24 mouse cellular contexts compared by ENCODE assay signal in the genomic region with DNA sequence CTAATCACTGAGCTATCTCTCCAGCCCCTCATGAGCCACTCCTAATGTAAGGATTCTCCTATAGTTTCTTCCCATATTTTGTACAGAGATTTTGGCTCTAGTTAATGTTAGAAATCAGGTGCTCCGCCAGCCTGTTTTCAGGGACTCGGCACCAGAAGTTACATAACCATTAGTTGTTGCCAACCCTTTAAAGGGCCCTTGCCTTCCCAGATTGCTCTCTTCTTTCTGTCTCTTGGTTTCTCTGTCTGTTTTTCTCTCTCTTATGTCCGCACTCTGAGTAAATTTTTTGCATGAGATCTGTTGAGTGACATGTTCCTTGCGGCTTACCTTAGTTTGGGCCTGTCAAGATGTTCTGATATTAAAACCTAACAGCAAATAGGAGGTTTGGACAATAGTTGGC. TPM values are rescaled to one million over a fixed set of nuclear protein-coding genes. Genes with fewer than 3 reads are reported as not detected.
"Had no signal": no experiment of that assay in that cellular context is flagged by ENCODE, and none has a peak within 500 bp of the region (broad histone marks: within the 10 kb centered on the region; RNA-seq: fewer than 3 reads in every experiment).

No protein-coding gene starts in this region.

- H3K27me3 ChIP-seq: lung, embryonic 15.5 days; megakaryocyte, embryonic 14.5 days; midbrain, embryonic 13.5 days; midbrain, embryonic 15.5 days; neural tube, embryonic 12.5 days; stomach, embryonic 15.5 days had no signal

- ATAC-seq: lung, postnatal 0 days; midbrain, embryonic 13.5 days; midbrain, embryonic 15.5 days had no signal

- H3K9me3 ChIP-seq: lung, embryonic 15.5 days; megakaryocyte, embryonic 14.5 days; midbrain, embryonic 13.5 days; midbrain, embryonic 15.5 days; neural tube, embryonic 12.5 days; stomach, embryonic 15.5 days had no signal

- H3K9ac ChIP-seq: lung, embryonic 15.5 days; midbrain, embryonic 13.5 days; midbrain, embryonic 15.5 days; neural tube, embryonic 12.5 days; stomach, embryonic 15.5 days had no signal

- H3K4me2 ChIP-seq: lung, embryonic 15.5 days; midbrain, embryonic 11.5 days; midbrain, embryonic 13.5 days; midbrain, embryonic 15.5 days; neural tube, embryonic 12.5 days; stomach, embryonic 15.5 days had no signal

- H3K4me3 ChIP-seq: lung, embryonic 15.5 days; megakaryocyte, embryonic 14.5 days; midbrain, embryonic 13.5 days; midbrain, embryonic 15.5 days; neural tube, embryonic 12.5 days; stomach, embryonic 15.5 days had no signal

- H3K4me1 ChIP-seq: lung, embryonic 15.5 days; midbrain, embryonic 13.5 days; midbrain, embryonic 15.5 days; neural tube, embryonic 12.5 days; stomach, embryonic 15.5 days had no signal

- DNase-seq: lung, postnatal 14 days; lung, postnatal 36 days; right cerebral cortex, postnatal 14 days; thymus, adult 2 months; thymus, postnatal 25 days; thymus, postnatal 4 days had no signal

- H3K27ac ChIP-seq: lung, embryonic 15.5 days; macrophage; midbrain, embryonic 13.5 days; midbrain, embryonic 15.5 days; neural tube, embryonic 12.5 days; stomach, embryonic 15.5 days; stomach, postnatal 0 days had no signal

RNA-seq across cellular contexts. Expression of gene Eci3, which starts 12.5 kb away (rescaled TPM):
- total RNA-seq: megakaryocyte progenitor cell, adult 5-6 weeks; midbrain, postnatal 0 days; monocyte, adult 5-6 weeks; neutrophil, adult 5-6 weeks had no signal
- polyA plus RNA-seq: macrophage; testis, adult 2 months had no signal

RNA-seq across cellular contexts. Expression of gene 4933417A18Rik, which starts 51.9 kb away (rescaled TPM):
- total RNA-seq: megakaryocyte progenitor cell, adult 5-6 weeks; midbrain, postnatal 0 days; monocyte, adult 5-6 weeks; neutrophil, adult 5-6 weeks had no signal
- polyA plus RNA-seq: lung, embryonic 15.5 days; lung, postnatal 0 days; macrophage; midbrain, embryonic 11.5 days; midbrain, embryonic 13.5 days; midbrain, embryonic 15.5 days; midbrain, postnatal 0 days; neural tube, embryonic 12.5 days; neural tube, embryonic 14.5 days; spleen, adult 2 months; stomach, embryonic 15.5 days; stomach, postnatal 0 days; thymus, adult 2 months; urinary bladder, adult 2 months had no signal

RNA-seq across cellular contexts. Expression of gene Fam217a, which starts 52.0 kb away (rescaled TPM):
- total RNA-seq: neutrophil, adult 5-6 weeks had no signal
- polyA plus RNA-seq: macrophage; spleen, adult 2 months; thymus, adult 2 months had no signal
